Mouse (Mus musculus) CD4-positive naive resting alpha-beta T cell, adult 76 days (primary cell): Measurements from ENCODE around the gene Lasp1. TPM values are rescaled to one million over a fixed set of nuclear protein-coding genes. Genes with fewer than 3 reads are reported as not detected.

ENCODE experiments used
- total RNA-seq: library from RNA; stranded (reverse); gene quantifications from one replicate; pipeline ENCODE4 v1.2.4, GENCODE M21; 2023

Gene Lasp1
- total RNA-seq: 117 TPM

GRCm38 (mm10) chr11:97798782-97799145, at the start of gene Lasp1:
Gene Lasp1 (plus strand): TSS chr11:97799000.

GRCm38 (mm10) chr11:97766154-97766881, 32.5 kb upstream of the Lasp1 start, which contains the start of gene Cwc25:
Gene Cwc25 (minus strand): TSS chr11:97766556.

GRCm38 (mm10) chr11:97775808-97776496, 22.8 kb upstream of the Lasp1 start, which contains the start of gene 1700001P01Rik:
Gene 1700001P01Rik (minus strand): TSS chr11:97775918.

GRCm38 (mm10) chr11:97781832-97782563, 16.8 kb upstream of the Lasp1 start, which contains the start of gene Rpl23:
Gene Rpl23 (minus strand): TSS chr11:97782437.

GRCm38 (mm10) chr11:97840539-97840954, 41.7 kb downstream of the Lasp1 start, which contains the start of gene B230217C12Rik:
Gene B230217C12Rik (plus strand): TSS chr11:97840780.

GRCm38 (mm10) chr11:97883918-97884600, 85.3 kb downstream of the Lasp1 start, which contains the start of gene Fbxo47:
Gene Fbxo47 (minus strand): TSS chr11:97884154.

Other genes with a start within 250 kb of the Lasp1 start
- not detected for gene Srcin1, start 222.8 kb upstream of the Lasp1 start, total RNA-seq
- 9.4 TPM for gene Epop, start 169.3 kb upstream of the Lasp1 start, total RNA-seq
- 208 TPM for gene Mllt6, start 135.6 kb upstream of the Lasp1 start, total RNA-seq
- 39.2 TPM for gene Cisd3, start 113.2 kb upstream of the Lasp1 start, total RNA-seq
- gene Pcgf2, start 98.5 kb upstream of the Lasp1 start, total RNA-seq: 3.4 TPM
- 109 TPM for gene Psmb3, start 95.6 kb upstream of the Lasp1 start, total RNA-seq
- 52.4 TPM for gene Pip4k2b, start 54.3 kb upstream of the Lasp1 start, total RNA-seq
- gene Cwc25, start 32.4 kb upstream of the Lasp1 start, total RNA-seq: 60.2 TPM
- gene 1700001P01Rik, start 23.1 kb upstream of the Lasp1 start, total RNA-seq: not detected
- 2,418 TPM for gene Rpl23, start 16.6 kb upstream of the Lasp1 start, total RNA-seq
- 0.85 TPM for gene B230217C12Rik, start 41.8 kb downstream of the Lasp1 start, total RNA-seq
- gene Fbxo47, start 85.2 kb downstream of the Lasp1 start, total RNA-seq: 0.73 TPM
- gene Plxdc1, start 187.4 kb downstream of the Lasp1 start, total RNA-seq: 1.1 TPM
- gene Arl5c, start 197.2 kb downstream of the Lasp1 start, total RNA-seq: 59.7 TPM
- 22.1 TPM for gene Cacnb1, start 224.0 kb downstream of the Lasp1 start, total RNA-seq
- 2,794 TPM for gene Rpl19, start 227.7 kb downstream of the Lasp1 start, total RNA-seq